Mouse (Mus musculus): ENCODE measurements around the gene Slamf9. TPM values are rescaled to one million over a fixed set of nuclear protein-coding genes. Genes with fewer than 3 reads are reported as not detected.

Slamf9 gene
- polyA plus RNA-seq, 1 experiment from 2014 or later: 1.5 TPM

DNA sequence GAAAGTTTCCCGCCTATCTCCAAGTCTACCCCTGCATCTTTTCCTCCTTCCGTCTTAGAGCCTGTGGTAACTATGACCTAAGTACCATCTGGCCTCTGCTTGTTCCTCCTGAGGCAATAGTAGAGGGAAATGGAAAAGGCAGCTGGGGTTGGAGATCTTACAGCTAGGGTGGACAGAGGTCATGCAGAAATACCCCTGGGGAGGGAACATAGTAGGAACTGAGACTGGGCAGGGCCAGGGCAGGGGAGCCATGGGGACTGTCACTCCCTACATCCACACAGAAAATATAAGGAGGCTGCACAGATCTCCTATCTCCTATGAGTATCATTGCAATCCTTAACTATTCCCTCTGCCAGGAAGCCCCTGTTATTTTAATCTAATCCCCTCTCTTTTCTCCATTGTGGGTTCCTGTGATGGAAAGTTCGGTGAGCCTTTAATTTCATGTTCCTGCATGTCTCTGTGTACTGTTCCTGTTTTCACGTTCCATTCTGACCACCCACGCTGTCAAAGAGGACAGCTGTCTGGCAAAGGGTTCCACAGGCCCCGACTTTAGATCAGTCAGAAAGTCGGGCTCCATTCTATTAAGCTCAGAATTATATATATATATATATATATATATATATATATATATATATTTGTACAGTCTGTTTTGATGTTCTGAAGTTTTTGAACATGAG lies 19.0 kb upstream of the Slamf9 start:
- WGBS (ENCODE audit: insufficient replicate concordance): 42% methylated on average over 7 of the region's 7 CpGs
- Histone ChIP-seq H3K4me3 (ENCODE audit: low read depth, low read length) (no peak overlapping the region), H3K4me1 (ENCODE audit: insufficient read depth) (no peaks in the 10 kb centered on the region), H3K9ac (replicated peaks) (no peak overlapping the region), H3K27ac (ENCODE audit: low read depth) (peak overlapping the region; percentile 44; the same call in 1 of the 2 replicates), H3K27me3 (ENCODE audit: insufficient read depth, low read length) (no peaks in the 10 kb centered on the region), H3K36me3 (replicated peaks; ENCODE audit: insufficient read depth, low read length) (no peaks in the 10 kb centered on the region), H3K4me2 (ENCODE audit: low read depth, low read length) (no peak overlapping the region), H3K9me3 (ENCODE audit: low read length) (no peaks in the 10 kb centered on the region)
- no peak for DNase-seq
- peak; percentile 61; the same call in 1 of the 2 replicates for ATAC-seq
- TF ChIP-seq CTCF (IDR thresholded peaks at IDR 0.05; ENCODE audit: low read depth) (no peak), EP300 (IDR thresholded peaks at IDR 0.05; ENCODE audit: low read depth) (no peak)

DNA sequence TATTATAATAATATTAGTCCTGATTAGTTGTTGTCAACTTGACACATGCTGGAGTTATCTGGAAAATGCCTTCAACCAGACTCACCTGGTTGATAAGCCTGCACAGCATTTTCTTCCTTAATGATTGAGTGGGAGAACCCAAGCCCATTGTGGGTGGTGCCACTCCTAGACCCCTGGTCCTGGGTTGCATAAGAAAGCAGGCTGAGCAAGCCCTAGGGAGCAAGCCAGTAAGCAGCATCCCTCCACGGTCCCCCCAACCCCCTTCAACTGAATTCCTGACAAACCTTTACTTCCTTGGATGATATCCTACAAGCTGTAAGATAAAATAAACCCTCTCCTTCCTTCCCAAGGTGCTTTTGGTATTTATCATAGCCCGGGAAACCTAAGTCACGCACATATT lies 18.0 kb upstream of the Slamf9 start:
- Histone ChIP-seq H3K27me3 (ENCODE audit: insufficient read depth, low read length) (no peaks in the 10 kb centered on the region), H3K9me3 (ENCODE audit: low read length) (no peaks in the 10 kb centered on the region), H3K4me3 (ENCODE audit: low read depth, low read length) (no peak overlapping the region), H3K27ac (ENCODE audit: low read depth) (no peak overlapping the region), H3K36me3 (replicated peaks; ENCODE audit: insufficient read depth, low read length) (no peaks in the 10 kb centered on the region), H3K4me2 (ENCODE audit: low read depth, low read length) (no peak overlapping the region), H3K9ac (replicated peaks) (no peak overlapping the region), H3K4me1 (ENCODE audit: insufficient read depth) (peaks cover 2% of the 10 kb centered on the region; the same call in 1 of the 2 replicates)
- TF ChIP-seq EP300 (IDR thresholded peaks at IDR 0.05; ENCODE audit: low read depth) (no peak), CTCF (IDR thresholded peaks at IDR 0.05; ENCODE audit: low read depth) (no peak)
- 80% methylated on average over 3 of the region's 3 CpGs for WGBS (ENCODE audit: insufficient replicate concordance)
- ATAC-seq (no peak), DNase-seq (no peak)

DNA sequence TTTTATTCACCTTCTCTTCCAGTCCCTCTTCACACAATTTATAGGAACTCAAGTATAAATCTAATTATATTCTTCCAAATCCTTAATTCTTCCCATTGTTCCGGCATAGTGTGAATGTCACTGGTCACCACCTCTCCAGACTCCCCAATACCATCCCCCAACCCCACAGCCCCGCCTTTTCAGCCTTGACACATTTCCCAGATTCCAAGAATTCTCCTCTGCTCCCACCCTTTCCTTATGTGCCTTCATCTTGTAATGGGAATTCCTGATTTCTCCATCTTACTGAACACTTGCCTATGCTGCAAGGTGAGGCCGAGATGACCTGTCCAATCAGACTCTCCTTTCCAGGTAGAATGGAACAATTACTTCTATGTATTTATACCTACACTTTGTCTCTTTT lies 17.1 kb upstream of the Slamf9 start:
- ATAC-seq (no peak), DNase-seq (no peak)
- Histone ChIP-seq H3K27me3 (ENCODE audit: insufficient read depth, low read length) (no peaks in the 10 kb centered on the region), H3K4me3 (ENCODE audit: low read depth, low read length) (no peak overlapping the region), H3K9me3 (ENCODE audit: low read length) (no peaks in the 10 kb centered on the region), H3K9ac (replicated peaks) (no peak overlapping the region), H3K4me2 (ENCODE audit: low read depth, low read length) (no peak overlapping the region), H3K27ac (ENCODE audit: low read depth) (no peak overlapping the region), H3K4me1 (ENCODE audit: insufficient read depth) (peaks cover 8% of the 10 kb centered on the region; the same call in 1 of the 2 replicates), H3K36me3 (replicated peaks; ENCODE audit: insufficient read depth, low read length) (no peaks in the 10 kb centered on the region)
- WGBS (ENCODE audit: insufficient replicate concordance): 79% methylated on average over 3 of the region's 3 CpGs
- TF ChIP-seq EP300 (IDR thresholded peaks at IDR 0.05; ENCODE audit: low read depth) (no peak), CTCF (IDR thresholded peaks at IDR 0.05; ENCODE audit: low read depth) (no peak)

DNA sequence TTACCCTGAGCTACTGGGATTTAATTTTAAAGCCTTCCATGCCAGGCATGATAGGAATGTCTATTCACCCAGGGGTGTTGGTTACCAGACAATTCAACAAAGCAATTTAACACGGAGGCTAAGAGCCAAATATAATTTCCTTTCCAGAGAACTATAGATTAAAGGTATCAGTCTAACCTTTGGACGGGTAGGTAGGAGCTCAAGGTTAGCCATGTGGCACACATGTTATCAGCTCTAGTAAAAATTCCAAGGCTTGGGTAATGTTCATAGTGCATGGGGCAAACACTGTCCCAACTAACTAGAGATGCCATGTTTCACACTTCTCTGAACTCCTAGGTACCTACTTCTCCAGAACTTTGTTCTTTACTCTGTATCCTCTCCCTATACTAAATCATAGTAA lies 13.6 kb upstream of the Slamf9 start:
- ATAC-seq (peak; percentile 67), DNase-seq (no peak)
- Histone ChIP-seq H3K4me2 (ENCODE audit: low read depth, low read length) (no peak overlapping the region), H3K27me3 (ENCODE audit: insufficient read depth, low read length) (no peaks in the 10 kb centered on the region), H3K9ac (replicated peaks) (no peak overlapping the region), H3K9me3 (ENCODE audit: low read length) (no peaks in the 10 kb centered on the region), H3K27ac (ENCODE audit: low read depth) (no peak overlapping the region), H3K4me3 (ENCODE audit: low read depth, low read length) (no peak overlapping the region), H3K36me3 (replicated peaks; ENCODE audit: insufficient read depth, low read length) (no peaks in the 10 kb centered on the region), H3K4me1 (ENCODE audit: insufficient read depth) (peaks cover 12% of the 10 kb centered on the region; the same call in 1 of the 2 replicates)
- no peak for TF ChIP-seq EP300 (IDR thresholded peaks at IDR 0.05; ENCODE audit: low read depth)
- no peak for TF ChIP-seq CTCF (IDR thresholded peaks at IDR 0.05; ENCODE audit: low read depth)
- 68% methylated on average over 2 of the region's 2 CpGs for WGBS (ENCODE audit: insufficient replicate concordance)

DNA sequence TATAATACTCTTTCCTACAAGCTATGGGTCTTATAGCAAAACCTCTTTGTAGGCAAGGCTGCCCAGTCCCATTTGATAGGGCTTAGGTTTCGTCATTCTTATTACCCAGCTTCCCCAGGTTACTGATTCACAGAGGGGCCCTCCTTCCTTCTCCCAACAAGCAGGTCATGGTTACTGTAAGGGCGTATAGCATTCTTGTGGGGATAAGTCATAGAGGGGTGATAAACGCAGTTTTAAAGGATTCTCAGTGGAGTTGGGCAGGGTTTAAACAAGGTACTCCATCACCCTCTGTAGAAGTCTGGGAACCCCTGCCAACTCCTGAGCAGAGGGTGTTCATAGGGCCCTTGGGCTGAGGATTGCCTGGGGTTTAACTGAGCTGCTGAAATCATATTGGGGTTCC lies 12.6 kb upstream of the Slamf9 start:
- Histone ChIP-seq H3K4me3 (ENCODE audit: low read depth, low read length) (no peak overlapping the region), H3K27me3 (ENCODE audit: insufficient read depth, low read length) (no peaks in the 10 kb centered on the region), H3K36me3 (replicated peaks; ENCODE audit: insufficient read depth, low read length) (no peaks in the 10 kb centered on the region), H3K4me1 (ENCODE audit: insufficient read depth) (peaks cover 12% of the 10 kb centered on the region; the same call in 1 of the 2 replicates), H3K9ac (replicated peaks) (no peak overlapping the region), H3K4me2 (ENCODE audit: low read depth, low read length) (no peak overlapping the region), H3K9me3 (ENCODE audit: low read length) (no peaks in the 10 kb centered on the region), H3K27ac (ENCODE audit: low read depth) (no peak overlapping the region)
- WGBS (ENCODE audit: insufficient replicate concordance): 47% methylated on average over 3 of the region's 3 CpGs
- TF ChIP-seq CTCF (IDR thresholded peaks at IDR 0.05; ENCODE audit: low read depth) (no peak), EP300 (IDR thresholded peaks at IDR 0.05; ENCODE audit: low read depth) (no peak)
- ATAC-seq: peak; percentile 49; the same call in 1 of the 2 replicates
- DNase-seq: no peak

DNA sequence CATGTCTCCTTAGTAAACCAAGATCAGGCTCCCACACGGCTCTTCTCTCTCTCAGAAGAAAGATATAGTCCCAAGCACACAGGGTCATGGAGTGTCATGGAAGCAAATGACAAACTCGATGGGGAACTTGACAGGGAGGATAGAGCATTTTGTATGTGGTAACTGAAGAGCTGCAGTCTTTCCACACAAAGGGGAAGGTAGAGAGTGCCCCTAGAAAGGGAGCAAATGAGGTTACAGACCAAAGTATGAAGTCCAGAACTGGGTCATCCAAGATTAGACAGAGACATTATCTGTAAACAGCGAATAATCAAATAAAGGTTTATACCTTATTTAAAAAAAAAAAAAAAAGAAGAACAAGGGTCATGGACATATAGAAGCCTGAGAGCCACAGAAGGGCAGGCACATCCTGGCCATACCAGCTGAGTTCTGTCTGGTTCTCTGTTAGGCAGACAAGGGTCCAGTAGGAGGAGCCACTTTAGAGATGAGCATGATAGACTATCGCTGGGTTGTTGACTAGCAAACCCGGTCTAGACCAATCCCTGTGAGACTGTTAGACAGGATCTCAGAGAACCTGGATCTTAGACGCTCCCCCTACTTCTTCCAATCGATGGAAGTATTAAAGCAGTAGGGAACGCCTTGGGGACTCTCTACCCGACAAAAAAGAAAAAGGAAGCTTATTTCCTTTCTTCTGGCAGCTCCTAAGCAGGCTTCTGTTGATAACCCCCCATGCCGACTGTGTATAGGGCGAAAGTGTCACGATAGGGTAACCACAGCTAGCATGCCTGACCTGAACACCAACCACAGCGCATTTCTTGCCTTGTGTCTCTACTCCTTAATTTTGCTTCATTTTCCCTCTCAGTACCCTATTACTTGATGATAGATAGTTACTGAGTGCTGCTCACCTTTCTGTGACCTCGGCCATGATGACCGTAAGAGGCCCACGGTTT lies 11.5 kb upstream of the Slamf9 start:
- H3K4me3 ChIP-seq (ENCODE audit: low read depth, low read length): no peak overlapping the region
- no peak overlapping the region for H3K27ac ChIP-seq (ENCODE audit: low read depth)
- H3K9ac ChIP-seq (replicated peaks): no peak overlapping the region
- DNase-seq: no peak
- no peak overlapping the region for H3K4me2 ChIP-seq (ENCODE audit: low read depth, low read length)
- no peaks in the 10 kb centered on the region for H3K9me3 ChIP-seq (ENCODE audit: low read length)
- TF ChIP-seq EP300 (IDR thresholded peaks at IDR 0.05; ENCODE audit: low read depth): no peak
- 0 out of 2 replicates have a peak, but pooled peaks have one; percentile 13 for TF ChIP-seq CTCF (IDR thresholded peaks at IDR 0.05; ENCODE audit: low read depth)
- no peaks in the 10 kb centered on the region for H3K27me3 ChIP-seq (ENCODE audit: insufficient read depth, low read length)
- H3K36me3 ChIP-seq (replicated peaks; ENCODE audit: insufficient read depth, low read length): no peaks in the 10 kb centered on the region
- WGBS (ENCODE audit: insufficient replicate concordance): 42% methylated on average over 16 of the region's 16 CpGs
- peaks cover 12% of the 10 kb centered on the region; the same call in 1 of the 2 replicates for H3K4me1 ChIP-seq (ENCODE audit: insufficient read depth)
- ATAC-seq: no peak

Data from liver, postnatal 0 days (tissue).